Mouse (Mus musculus): ENCODE results near the gene Methig1.
"Not testable (repeated sequence)": the region's sequence is repeated elsewhere in the genome, so short reads cannot be mapped to it uniquely, and the experiment has no call there.

The Methig1 gene

GRCm38 (mm10) chr15:100341314-100341980, 11.5 kb upstream of the Methig1 start:
- DNase-seq = not testable (repeated sequence)

- DNase-seq = no peak
Measured at GRCm38 (mm10) chr15:100345484-100345883, 7.5 kb upstream of the Methig1 start.

- no peak for DNase-seq
Measured at GRCm38 (mm10) chr15:100346761-100347160, 6.2 kb upstream of the Methig1 start.

GRCm38 (mm10) chr15:100349496-100349895, 3.5 kb upstream of the Methig1 start:
- no peak for DNase-seq

GRCm38 (mm10) chr15:100351501-100352060, 1.4 kb upstream of the Methig1 start:
- DNase-seq = no peak

- not testable (repeated sequence) for DNase-seq
Measured at GRCm38 (mm10) chr15:100353399-100353798, 450 bp downstream of the Methig1 start.

- no peak for DNase-seq
Measured at GRCm38 (mm10) chr15:100355876-100356275, 2.9 kb downstream of the Methig1 start.

- DNase-seq = no peak
Measured at GRCm38 (mm10) chr15:100364242-100364641, 11.3 kb downstream of the Methig1 start, which contains the start of gene Higd1c. Gene Higd1c, plus strand, starts transcription at chr15:100364542.

- DNase-seq = not testable (repeated sequence)
Measured at GRCm38 (mm10) chr15:100365967-100366366, 13.0 kb downstream of the Methig1 start.

GRCm38 (mm10) chr15:100367119-100367518, 14.2 kb downstream of the Methig1 start:
- no peak for DNase-seq

- DNase-seq = peak; percentile 16
Measured at GRCm38 (mm10) chr15:100375066-100375465, 22.1 kb downstream of the Methig1 start.

- DNase-seq = not testable (repeated sequence)
Measured at GRCm38 (mm10) chr15:100377847-100378505, 25.0 kb downstream of the Methig1 start.

- DNase-seq = no peak
Measured at GRCm38 (mm10) chr15:100379658-100380057, 26.7 kb downstream of the Methig1 start.

- DNase-seq = no peak
Measured at GRCm38 (mm10) chr15:100380104-100380503, 27.2 kb downstream of the Methig1 start.

- DNase-seq = no peak
Measured at GRCm38 (mm10) chr15:100385705-100386104, 32.8 kb downstream of the Methig1 start.

- no peak for DNase-seq
Measured at GRCm38 (mm10) chr15:100387544-100388223, 34.7 kb downstream of the Methig1 start.

- DNase-seq = no peak
Measured at GRCm38 (mm10) chr15:100388224-100388835, 35.4 kb downstream of the Methig1 start.

GRCm38 (mm10) chr15:100388886-100389285, 35.9 kb downstream of the Methig1 start:
- DNase-seq = no peak

GRCm38 (mm10) chr15:100391066-100391465, 38.1 kb downstream of the Methig1 start:
- no peak for DNase-seq

- no peak for DNase-seq
Measured at GRCm38 (mm10) chr15:100391599-100391998, 38.6 kb downstream of the Methig1 start.

- no peak for DNase-seq
Measured at GRCm38 (mm10) chr15:100393016-100393415, 40.1 kb downstream of the Methig1 start.

GRCm38 (mm10) chr15:100395561-100395960, 42.6 kb downstream of the Methig1 start:
- DNase-seq = no peak
